Mouse (Mus musculus): Measurements from ENCODE around the gene Umodl1.

GRCm38 (mm10) chr17:30962880-30963279 lies 8.4 kb downstream of the Umodl1 start:
- no peak for TF ChIP-seq CTCF (IDR thresholded peaks at IDR 0.05; ENCODE audit: low read depth, low read length)
- TF ChIP-seq POLR2A (IDR thresholded peaks at IDR 0.05; ENCODE audit: extremely low read depth, insufficient read depth, low read length): no peak
